Comparison of ENCODE assay signal across 38 mouse cellular contexts in the genomic region with DNA sequence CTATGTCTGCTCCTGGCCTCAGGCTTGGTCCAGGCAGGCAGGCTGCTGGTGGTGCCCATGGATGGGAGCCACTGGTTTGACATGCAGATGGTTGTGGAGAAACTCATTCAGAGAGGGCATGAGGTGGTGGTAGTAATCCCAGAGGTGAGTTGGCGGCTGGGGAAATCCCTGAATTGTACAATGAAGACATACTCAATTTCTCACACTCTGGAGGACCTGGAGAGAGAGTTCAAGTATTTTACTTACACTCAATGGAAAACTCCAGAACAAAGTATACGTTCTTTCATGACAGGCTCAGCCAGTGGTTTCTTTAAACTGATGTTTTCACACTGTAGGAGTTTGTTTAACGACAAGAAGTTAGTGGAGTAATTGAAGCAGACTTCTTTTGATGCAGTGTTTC. TPM values are rescaled to one million over a fixed set of nuclear protein-coding genes. Genes with fewer than 3 reads are reported as not detected.
"Had no signal": no experiment of that assay in that cellular context is flagged by ENCODE, and none has a peak within 500 bp of the region (broad histone marks: within the 10 kb centered on the region; RNA-seq: fewer than 3 reads in every experiment).

No protein-coding gene starts in this region.

RNA-seq across cellular contexts. Expression of gene Ugt1a10, which starts 29.9 kb away (rescaled TPM):
- total RNA-seq: left cerebral cortex, adult 2 months; left cerebral cortex, adult 8-10 months; left cerebral cortex, postnatal 10 days; left cerebral cortex, postnatal 14 days; left cerebral cortex, postnatal 25 days; left cerebral cortex, postnatal 36 days; left cerebral cortex, postnatal 4 days; megakaryocyte progenitor cell, adult 5-6 weeks; megakaryocyte, adult 5-6 weeks; megakaryocyte-erythroid progenitor cell, adult 5-6 weeks; midbrain, postnatal 0 days; monocyte, adult 5-6 weeks had no signal
- polyA plus RNA-seq: limb, embryonic 10.5 days; limb, embryonic 11.5 days; limb, embryonic 12.5 days; limb, embryonic 13.5 days; limb, embryonic 14.5 days; limb, embryonic 15.5 days; liver, embryonic 11.5 days; liver, embryonic 12.5 days; liver, embryonic 13.5 days; liver, embryonic 14.5 days; liver, embryonic 15.5 days; lung, adult 2 months; lung, embryonic 14.5 days; lung, embryonic 16.5 days; macrophage; midbrain, embryonic 10.5 days; midbrain, embryonic 11.5 days; midbrain, embryonic 12.5 days; midbrain, embryonic 13.5 days; midbrain, embryonic 14.5 days; midbrain, embryonic 15.5 days; midbrain, embryonic 16.5 days; midbrain, postnatal 0 days; myocyte; neural tube, embryonic 11.5 days; neural tube, embryonic 12.5 days had no signal

RNA-seq across cellular contexts. Expression of gene Ugt1a9, which starts 45.4 kb away (rescaled TPM):
- total RNA-seq: left cerebral cortex, adult 2 months; left cerebral cortex, adult 8-10 months; left cerebral cortex, postnatal 10 days; left cerebral cortex, postnatal 14 days; left cerebral cortex, postnatal 25 days; left cerebral cortex, postnatal 36 days; left cerebral cortex, postnatal 4 days; megakaryocyte progenitor cell, adult 5-6 weeks; megakaryocyte, adult 5-6 weeks; midbrain, postnatal 0 days; monocyte, adult 5-6 weeks had no signal
- polyA plus RNA-seq: limb, embryonic 10.5 days; limb, embryonic 11.5 days; limb, embryonic 12.5 days; limb, embryonic 13.5 days; limb, embryonic 14.5 days; limb, embryonic 15.5 days; liver, embryonic 11.5 days; lung, embryonic 14.5 days; lung, embryonic 15.5 days; lung, embryonic 16.5 days; midbrain, embryonic 10.5 days; midbrain, embryonic 11.5 days; midbrain, embryonic 12.5 days; midbrain, embryonic 13.5 days; midbrain, embryonic 14.5 days; midbrain, embryonic 15.5 days; midbrain, embryonic 16.5 days; midbrain, postnatal 0 days; myocyte; neural tube, embryonic 11.5 days; neural tube, embryonic 12.5 days had no signal
